Mouse (Mus musculus) MEL (cell line): Measurements from ENCODE around the gene Lsamp.

Experiments used
- CTCF ChIP-seq, 3 experiments: IDR thresholded peaks in 2 of 3; conservative IDR thresholded peaks in 1 of 3; 2 replicates each; pipeline ENCODE4 v1.5.1; 2011 to 2012; ENCODE audit warnings: low read length in 3 of 3, low read depth in 2 of 3, mild to moderate bottlenecking in 2 of 3, improper control_type of control experiment in 1 of 3, inconsistent platforms in 1 of 3, mixed read lengths in 1 of 3, moderate library complexity in 1 of 3; ENCODE audit not compliant: control insufficient read depth in 1 of 3, insufficient read depth in 1 of 3, poor library complexity in 1 of 3, severe bottlenecking in 1 of 3
- ELF1 ChIP-seq: IDR thresholded peaks from 2 replicates; pipeline ENCODE4 v1.6.1; 2014; ENCODE audit warnings: low read depth, mild to moderate bottlenecking, inconsistent platforms, low read length, improper control_type of control experiment, moderate library complexity
- EP300 ChIP-seq, 2 experiments: IDR thresholded peaks; 2 replicates each; pipeline ENCODE4 v1.6.1; 2011; ENCODE audit warnings: improper control_type of control experiment in 2 of 2, low read length in 2 of 2, low read depth in 1 of 2, mild to moderate bottlenecking in 1 of 2
- GATA1 ChIP-seq: IDR thresholded peaks from 2 replicates; pipeline ENCODE4 v1.6.1; 2011; ENCODE audit warnings: low read depth, low read length, improper control_type of control experiment
- MAZ ChIP-seq: IDR thresholded peaks from 2 replicates; pipeline ENCODE4 v1.6.1; 2012; ENCODE audit warnings: low read depth, mild to moderate bottlenecking, inconsistent platforms, low read length, improper control_type of control experiment
- MEF2A ChIP-seq: IDR thresholded peaks from 2 replicates; pipeline ENCODE4 v1.6.1; 2014; ENCODE audit warnings: low read depth, mild to moderate bottlenecking, inconsistent platforms, low read length, improper control_type of control experiment; ENCODE audit not compliant: poor library complexity, insufficient replicate concordance, severe bottlenecking; ENCODE audit errors: extremely low read depth
- MYB ChIP-seq: IDR thresholded peaks from 2 replicates; pipeline ENCODE4 v1.6.1; 2011; ENCODE audit warnings: mild to moderate bottlenecking, low read depth, low read length, improper control_type of control experiment
- NELFE ChIP-seq: IDR thresholded peaks from 2 replicates; pipeline ENCODE4 v1.6.1; 2011; ENCODE audit warnings: low read depth, low read length, improper control_type of control experiment
- POLR2A ChIP-seq, 2 experiments: IDR thresholded peaks; 2 replicates each; pipeline ENCODE4 v1.6.1; 2011 to 2012; ENCODE audit warnings: low read length in 2 of 2, mild to moderate bottlenecking in 2 of 2, control low read depth in 1 of 2, improper control_type of control experiment in 1 of 2, low read depth in 1 of 2, moderate library complexity in 1 of 2; ENCODE audit not compliant: control insufficient read depth in 1 of 2, insufficient read depth in 1 of 2, poor library complexity in 1 of 2
- RAD21 ChIP-seq: IDR thresholded peaks from 2 replicates; pipeline ENCODE4 v1.6.1; 2011; ENCODE audit warnings: mild to moderate bottlenecking, low read depth, low read length, improper control_type of control experiment
- RCOR1 ChIP-seq: IDR thresholded peaks from 2 replicates; pipeline ENCODE4 v1.6.1; 2012; ENCODE audit warnings: low read depth, mild to moderate bottlenecking, inconsistent platforms, low read length, improper control_type of control experiment
- TAL1 ChIP-seq: IDR thresholded peaks from 2 replicates; pipeline ENCODE4 v1.6.1; 2012; ENCODE audit warnings: mild to moderate bottlenecking, inconsistent platforms, low read length, moderate library complexity, mixed read lengths
- ZKSCAN1 ChIP-seq: IDR thresholded peaks from 2 replicates; pipeline ENCODE4 v1.6.1; 2012; ENCODE audit warnings: low read depth, mild to moderate bottlenecking, inconsistent platforms, low read length, improper control_type of control experiment, moderate library complexity
- ZNF384 ChIP-seq: IDR thresholded peaks from 2 replicates; pipeline ENCODE4 v1.6.1; 2012; ENCODE audit warnings: low read depth, mild to moderate bottlenecking, inconsistent platforms, low read length, improper control_type of control experiment

DNA sequence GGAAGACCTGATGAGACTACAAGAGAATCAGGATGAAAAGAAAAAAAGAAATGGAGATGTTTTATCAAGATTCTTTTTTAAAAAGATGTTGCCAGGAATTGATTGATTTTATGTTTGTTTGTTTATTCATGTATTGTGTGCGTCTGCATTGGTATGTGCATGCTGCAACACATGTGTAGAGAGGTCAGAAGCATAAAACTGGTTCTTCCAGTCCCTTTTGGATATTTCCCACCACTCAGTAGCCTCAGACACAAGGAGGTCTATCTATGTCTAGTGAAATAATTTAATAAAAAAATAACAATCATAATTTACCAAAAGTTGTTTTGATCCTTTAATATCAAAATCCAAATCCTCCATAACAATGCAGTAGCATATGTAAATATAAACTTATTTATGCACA, 1400.1 kb downstream of the Lsamp start:
- TF ChIP-seq MEF2A = no peak
- TF ChIP-seq CTCF (IDR thresholded peaks at IDR 0.05 in 2 of 3, conservative IDR thresholded peaks at IDR 0.05 in 1 of 3; ENCODE audit: control insufficient read depth in 1 of 3, insufficient read depth in 1 of 3, low read depth in 2 of 3, low read length in 3 of 3, poor library complexity in 1 of 3, severe bottlenecking in 1 of 3) = no peak
- TF ChIP-seq ELF1 = no peak
- no peak for TF ChIP-seq MAZ
- no peak for TF ChIP-seq GATA1
- TF ChIP-seq EP300 (IDR thresholded peaks at IDR 0.05; ENCODE audit: low read depth in 1 of 2, low read length in 2 of 2) = no peak
- no peak for TF ChIP-seq ZNF384
- no peak for TF ChIP-seq POLR2A (IDR thresholded peaks at IDR 0.05; ENCODE audit: control insufficient read depth in 1 of 2, insufficient read depth in 1 of 2, low read depth in 1 of 2, low read length in 2 of 2, poor library complexity in 1 of 2)
- TF ChIP-seq RAD21 = no peak
- no peak for TF ChIP-seq MYB
- TF ChIP-seq RCOR1 = no peak
- TF ChIP-seq ZKSCAN1 = no peak
- no peak for TF ChIP-seq TAL1
- TF ChIP-seq NELFE = no peak
